Mouse (Mus musculus): ENCODE measurements at regions not wholly inside any gene's neighbourhood (a gene's known extent, or its start where the extent isn't known, plus 50 kb on each side); places are given as distances from the start of the nearest gene placed in this dataset.

DNA sequence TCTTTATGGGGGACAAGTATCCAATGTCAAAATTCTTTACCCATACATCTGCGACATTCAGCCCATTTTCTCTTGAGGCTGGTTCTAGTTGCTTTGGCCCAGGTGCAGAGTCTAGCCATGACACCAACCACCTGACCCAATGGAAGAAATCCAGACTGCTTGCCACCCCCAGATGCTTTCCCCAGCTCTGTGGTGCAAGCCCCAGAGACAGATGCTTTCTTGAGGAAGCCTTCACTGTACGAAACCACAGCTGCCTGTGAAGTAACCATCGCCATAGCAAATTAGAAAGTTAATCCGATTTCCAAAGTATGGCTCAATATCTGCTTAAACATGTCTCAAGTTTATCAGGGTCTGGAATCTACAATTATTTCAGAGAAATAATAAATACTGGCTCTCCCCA, 138.5 kb downstream of the Arrdc4 start:
- no peaks in the 10 kb centered on the region for H3K36me3 ChIP-seq
- H3K9me3 ChIP-seq: no peaks in the 10 kb centered on the region
- H3K27me3 ChIP-seq: no peaks in the 10 kb centered on the region; the same call in 1 of the 2 replicates
- no peaks in the 10 kb centered on the region for H3K4me1 ChIP-seq
- whole genome bisulfite sequencing: 79% methylated on average over 4 of the region's 4 CpGs
- no peak overlapping the region for H3K9ac ChIP-seq
- H3K4me3 ChIP-seq: no peak overlapping the region
- H3K4me2 ChIP-seq (replicated peaks): no peak overlapping the region
- no peak for ATAC-seq (ENCODE audit: insufficient number of reproducible peaks, insufficient read depth, low FRiP score, low TSS enrichment)
- H3K27ac ChIP-seq: no peak overlapping the region

DNA sequence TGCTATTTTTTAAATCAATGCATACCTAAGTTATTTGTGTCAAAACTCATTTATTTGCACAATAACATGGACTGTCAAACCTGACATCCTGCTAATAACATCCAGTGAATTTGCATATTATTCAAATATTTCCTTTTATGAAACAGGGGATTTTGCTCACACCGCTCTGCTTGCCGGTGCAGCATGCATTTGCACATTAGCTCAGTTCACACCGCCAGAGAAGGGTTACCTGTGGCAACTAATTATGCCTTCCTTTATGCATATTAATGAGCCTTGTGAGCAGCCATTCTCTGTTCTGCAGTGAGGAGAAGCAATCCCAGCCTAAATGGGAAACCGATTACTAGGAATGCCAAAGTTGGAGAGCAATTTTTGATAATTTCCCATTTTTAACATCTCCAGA, 141.9 kb downstream of the Arrdc4 start:
- no peaks in the 10 kb centered on the region; the same call in 1 of the 2 replicates for H3K27me3 ChIP-seq
- 81% methylated on average over 4 of the region's 4 CpGs for WGBS
- H3K9me3 ChIP-seq: no peaks in the 10 kb centered on the region
- no peak overlapping the region for H3K27ac ChIP-seq
- no peak overlapping the region for H3K4me3 ChIP-seq
- H3K4me2 ChIP-seq (replicated peaks): no peak overlapping the region
- no peaks in the 10 kb centered on the region for H3K36me3 ChIP-seq
- no peak overlapping the region for H3K9ac ChIP-seq
- H3K4me1 ChIP-seq: no peaks in the 10 kb centered on the region
- no peak for ATAC-seq (ENCODE audit: insufficient number of reproducible peaks, insufficient read depth, low FRiP score, low TSS enrichment)

DNA sequence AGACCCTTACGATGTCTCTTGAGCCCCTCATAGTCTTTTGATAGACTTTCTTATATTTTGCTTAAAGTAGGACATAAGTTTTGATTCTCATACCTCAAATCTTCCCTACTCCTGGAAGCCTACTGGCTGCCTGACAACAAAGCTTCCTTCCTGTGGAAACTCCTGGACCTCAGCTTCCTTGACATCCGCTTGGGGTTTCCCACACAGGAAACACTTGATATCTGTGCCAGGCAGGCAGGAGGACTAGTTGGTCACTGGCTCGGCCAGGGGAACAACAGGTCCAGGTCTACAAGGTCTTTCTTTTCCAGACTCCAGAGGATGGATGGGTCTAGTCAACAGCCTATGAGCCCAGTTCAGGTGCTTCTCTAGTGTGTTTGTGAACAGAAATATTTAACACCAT, 142.8 kb downstream of the Arrdc4 start:
- no peaks in the 10 kb centered on the region for H3K36me3 ChIP-seq
- 91% methylated on average over 3 of the region's 3 CpGs for WGBS
- no peak overlapping the region for H3K9ac ChIP-seq

DNA sequence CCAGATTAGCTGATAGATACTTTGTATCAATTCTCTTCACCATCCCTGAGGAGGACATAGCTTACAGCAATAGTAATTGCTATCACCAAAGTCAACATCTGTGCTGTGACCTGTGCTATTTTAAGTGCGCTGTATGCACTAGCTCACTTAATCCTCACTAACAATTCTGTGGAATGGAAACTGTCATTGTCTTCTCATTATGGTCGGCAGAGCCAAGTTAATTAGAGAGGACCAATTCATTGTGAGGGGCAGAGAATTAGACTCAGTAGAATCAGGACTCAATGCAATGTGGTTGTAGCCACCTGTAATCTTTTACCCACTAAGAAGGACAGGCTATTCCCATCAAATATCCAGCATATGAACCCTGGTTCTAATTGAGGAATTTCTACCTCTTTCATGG, 145.3 kb downstream of the Arrdc4 start:
- no peak overlapping the region for H3K4me3 ChIP-seq
- no peaks in the 10 kb centered on the region for H3K9me3 ChIP-seq
- ATAC-seq (ENCODE audit: insufficient number of reproducible peaks, insufficient read depth, low FRiP score, low TSS enrichment): no peak
- no peak overlapping the region for H3K4me2 ChIP-seq (replicated peaks)
- no peaks in the 10 kb centered on the region for H3K27me3 ChIP-seq
- no peaks in the 10 kb centered on the region for H3K36me3 ChIP-seq
- WGBS: 67% methylated on average over 2 of the region's 2 CpGs
- no peak overlapping the region for H3K9ac ChIP-seq
- no peak overlapping the region for H3K27ac ChIP-seq
- H3K4me1 ChIP-seq: no peaks in the 10 kb centered on the region

More for the DNA sequence above, 142.8 kb downstream of the Arrdc4 start:
- no peak for ATAC-seq (ENCODE audit: insufficient number of reproducible peaks, insufficient read depth, low FRiP score, low TSS enrichment)
- Histone ChIP-seq H3K27me3 (no peaks in the 10 kb centered on the region; the same call in 1 of the 2 replicates), H3K4me2 (replicated peaks) (no peak overlapping the region), H3K27ac (no peak overlapping the region), H3K4me1 (no peaks in the 10 kb centered on the region), H3K4me3 (no peak overlapping the region), H3K9me3 (no peaks in the 10 kb centered on the region)

DNA sequence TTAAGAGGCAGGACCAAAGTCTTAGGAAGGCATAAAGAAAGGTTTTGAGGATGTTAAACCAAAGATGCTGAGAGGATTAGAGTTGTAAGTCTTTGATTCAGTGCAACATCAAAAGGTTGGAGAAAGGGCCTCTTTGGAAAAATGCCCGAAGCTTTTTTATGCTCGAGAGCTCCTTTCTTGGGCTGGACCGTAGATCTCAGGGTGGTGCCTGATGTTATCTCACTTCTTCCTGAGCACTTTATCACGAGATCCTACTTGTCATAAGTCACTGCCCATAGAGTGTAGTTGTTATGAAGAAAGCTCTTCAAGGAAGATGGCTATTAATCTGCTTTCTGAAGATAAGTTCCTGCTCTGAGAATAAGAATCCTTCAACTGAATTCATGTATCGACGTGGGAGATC, 147.0 kb downstream of the Arrdc4 start:
- no peak overlapping the region for H3K9ac ChIP-seq

DNA sequence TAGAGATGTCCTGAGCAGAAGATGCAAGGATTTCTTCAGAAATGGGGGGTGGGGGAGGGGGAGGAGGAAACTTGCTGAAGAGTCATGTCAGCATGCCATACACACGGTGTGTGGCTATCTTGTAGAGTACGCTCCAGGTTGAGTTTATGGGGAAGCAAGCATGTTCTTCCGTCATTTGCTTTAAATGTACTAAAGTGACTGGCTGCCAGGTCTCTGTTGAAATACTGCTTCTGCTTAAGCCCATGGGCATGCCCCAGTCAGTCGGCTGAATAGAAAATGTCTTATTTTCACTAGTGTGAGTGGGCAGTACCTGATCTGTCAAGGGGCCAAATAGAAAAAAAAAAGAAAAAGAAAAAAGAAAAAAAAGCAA, 155.0 kb downstream of the Arrdc4 start:
- no peaks in the 10 kb centered on the region for H3K27me3 ChIP-seq
- no peak overlapping the region; the same call in 1 of the 2 replicates for H3K4me2 ChIP-seq (replicated peaks)
- H3K4me3 ChIP-seq: no peak overlapping the region
- no peaks in the 10 kb centered on the region for H3K9me3 ChIP-seq
- no peak overlapping the region for H3K9ac ChIP-seq
- 64% methylated on average over 4 of the region's 4 CpGs for WGBS
- H3K27ac ChIP-seq: no peak overlapping the region
- ATAC-seq (ENCODE audit: insufficient number of reproducible peaks, insufficient read depth, low FRiP score, low TSS enrichment): no peak
- H3K36me3 ChIP-seq: no peaks in the 10 kb centered on the region
- H3K4me1 ChIP-seq: no peaks in the 10 kb centered on the region; the same call in 1 of the 2 replicates

More for the DNA sequence above, 147.0 kb downstream of the Arrdc4 start:
- Histone ChIP-seq H3K4me2 (replicated peaks) (no peak overlapping the region), H3K4me1 (no peaks in the 10 kb centered on the region), H3K27ac (no peak overlapping the region), H3K36me3 (no peaks in the 10 kb centered on the region), H3K27me3 (no peaks in the 10 kb centered on the region), H3K4me3 (no peak overlapping the region), H3K9me3 (no peaks in the 10 kb centered on the region)
- ATAC-seq (ENCODE audit: insufficient number of reproducible peaks, insufficient read depth, low FRiP score, low TSS enrichment): no peak
- 66% methylated on average over 6 of the region's 6 CpGs for WGBS

DNA sequence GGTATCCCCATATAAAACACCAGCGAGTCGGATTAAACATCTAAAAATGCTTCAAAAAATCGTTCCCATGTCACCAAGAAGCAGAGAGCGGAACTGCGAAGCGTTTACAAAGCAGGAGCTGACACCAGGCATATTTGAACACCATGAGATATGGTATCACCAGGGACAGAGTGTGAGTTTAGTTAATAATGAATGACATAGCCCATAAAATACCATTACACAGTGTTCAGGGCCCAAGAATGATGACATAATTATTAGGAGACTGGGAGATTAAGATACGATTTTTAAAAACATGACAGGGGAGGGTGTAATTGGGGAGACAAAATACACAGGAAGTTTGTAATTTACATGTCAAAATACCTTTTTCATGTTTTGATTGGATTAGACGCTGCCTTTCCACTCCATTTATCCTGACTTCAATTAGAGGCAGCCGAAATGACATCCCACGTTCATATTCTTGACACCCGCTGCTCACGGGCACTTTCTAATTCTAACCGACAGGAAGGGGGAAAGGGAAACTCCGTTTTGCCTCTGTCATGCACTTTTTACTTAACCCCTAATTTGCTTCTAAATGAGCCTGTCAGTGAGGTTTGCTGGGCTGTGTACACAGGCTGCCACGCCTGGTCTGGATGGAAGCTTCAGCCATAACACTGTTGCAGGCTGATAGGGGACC, 155.6 kb downstream of the Arrdc4 start:
- no peak overlapping the region for H3K9ac ChIP-seq
- H3K27ac ChIP-seq: no peak overlapping the region
- no peak overlapping the region; the same call in 1 of the 2 replicates for H3K4me2 ChIP-seq (replicated peaks)
- H3K4me1 ChIP-seq: no peaks in the 10 kb centered on the region; the same call in 1 of the 2 replicates
- H3K27me3 ChIP-seq: no peaks in the 10 kb centered on the region
- H3K9me3 ChIP-seq: no peaks in the 10 kb centered on the region
- ATAC-seq (ENCODE audit: insufficient number of reproducible peaks, insufficient read depth, low FRiP score, low TSS enrichment): no peak
- no peak overlapping the region for H3K4me3 ChIP-seq
- H3K36me3 ChIP-seq: no peaks in the 10 kb centered on the region
- 37% methylated on average over 15 of the region's 15 CpGs for WGBS

DNA sequence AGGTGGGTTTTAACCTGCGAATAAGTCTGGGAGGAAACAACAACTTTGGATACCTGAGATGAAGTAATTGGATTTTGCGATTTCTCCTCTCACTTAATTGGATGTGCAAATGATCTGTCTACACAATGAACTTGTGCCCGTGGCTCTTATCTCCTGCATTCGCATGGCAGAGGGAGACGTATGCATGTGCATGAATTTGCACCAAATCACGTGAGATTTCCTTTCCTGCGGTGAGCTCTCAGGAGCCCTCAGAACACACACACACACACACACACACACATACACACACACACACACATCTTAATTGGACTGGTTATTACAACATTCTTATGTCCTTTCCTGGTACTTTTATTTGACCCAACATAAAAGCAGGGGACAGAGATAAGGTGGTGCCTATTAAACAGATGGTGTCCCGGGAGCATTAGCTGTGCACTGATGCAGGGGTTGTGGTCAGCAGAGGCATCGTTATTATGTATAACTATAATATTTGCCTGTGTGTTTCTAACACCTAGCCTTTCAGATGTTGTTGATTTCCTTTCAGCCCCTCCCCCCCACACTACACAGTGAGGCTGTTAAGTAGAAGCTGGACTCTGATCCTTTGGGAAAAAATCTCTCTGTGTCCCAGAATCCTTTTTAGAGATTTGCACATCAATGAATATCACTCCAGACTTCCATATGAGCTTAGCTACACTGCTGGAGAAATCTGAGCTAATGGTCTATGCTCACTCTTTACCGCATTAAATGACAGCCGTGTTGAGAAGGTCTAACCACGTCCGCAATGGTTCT, 166.3 kb downstream of the Arrdc4 start:
- no peak overlapping the region for H3K4me3 ChIP-seq
- no peak overlapping the region for H3K9ac ChIP-seq
- H3K36me3 ChIP-seq: no peaks in the 10 kb centered on the region
- peaks cover 12% of the 10 kb centered on the region for H3K27me3 ChIP-seq
- WGBS: 80% methylated on average over 13 of the region's 13 CpGs
- no peak overlapping the region for H3K4me2 ChIP-seq (replicated peaks)
- no peaks in the 10 kb centered on the region for H3K9me3 ChIP-seq
- no peak for ATAC-seq (ENCODE audit: insufficient number of reproducible peaks, insufficient read depth, low FRiP score, low TSS enrichment)
- no peaks in the 10 kb centered on the region; the same call in 1 of the 2 replicates for H3K4me1 ChIP-seq
- no peak overlapping the region for H3K27ac ChIP-seq

DNA sequence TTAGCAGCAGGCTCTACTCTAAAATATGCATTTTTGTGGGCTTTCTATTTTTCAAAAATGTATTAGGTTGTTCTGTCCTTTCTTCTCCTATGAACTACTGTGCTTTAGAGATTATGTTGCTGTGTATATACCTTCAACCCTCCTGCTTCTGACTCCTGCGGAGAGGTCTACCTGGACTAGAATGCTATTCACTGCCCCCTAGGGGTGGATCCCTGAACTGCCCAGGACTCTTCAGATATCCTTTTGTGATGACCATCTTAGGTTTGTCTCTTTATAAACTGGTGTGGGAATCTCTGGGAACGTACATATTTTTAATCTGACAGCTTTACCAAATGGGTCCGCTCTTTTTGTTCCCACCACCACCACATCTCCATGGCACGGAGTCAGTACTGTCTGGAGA, 168.4 kb downstream of the Arrdc4 start:
- no peak overlapping the region for H3K9ac ChIP-seq
- ATAC-seq (ENCODE audit: insufficient number of reproducible peaks, insufficient read depth, low FRiP score, low TSS enrichment): no peak
- no peaks in the 10 kb centered on the region for H3K36me3 ChIP-seq
- H3K4me3 ChIP-seq: no peak overlapping the region
- WGBS: 34% methylated on average over 4 of the region's 4 CpGs
- H3K27ac ChIP-seq: no peak overlapping the region
- peaks cover 14% of the 10 kb centered on the region for H3K27me3 ChIP-seq
- H3K4me1 ChIP-seq: no peaks in the 10 kb centered on the region; the same call in 1 of the 2 replicates
- H3K9me3 ChIP-seq: no peaks in the 10 kb centered on the region
- H3K4me2 ChIP-seq (replicated peaks): no peak overlapping the region

DNA sequence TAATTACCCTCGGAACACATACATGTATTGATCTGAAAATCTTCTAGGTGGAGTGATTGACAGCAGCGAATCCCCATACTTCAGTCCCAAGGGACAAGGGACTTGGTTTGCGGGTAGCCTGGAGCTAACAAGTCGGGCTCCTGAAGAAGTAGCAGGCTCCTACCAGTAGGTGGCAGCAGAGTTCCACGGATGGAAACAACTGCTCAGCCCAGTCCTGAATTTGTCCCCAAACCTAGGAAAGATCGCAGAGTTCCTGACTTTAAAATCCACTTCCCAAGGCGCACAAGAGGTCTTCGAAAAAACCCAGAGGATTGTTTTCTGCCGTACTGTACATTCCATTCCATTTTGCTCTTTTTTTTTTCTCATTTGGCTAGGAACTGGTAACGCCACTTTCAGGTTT, 169.4 kb downstream of the Arrdc4 start:
- WGBS: 11% methylated on average over 10 of the region's 10 CpGs
- Histone ChIP-seq H3K4me1 (no peaks in the 10 kb centered on the region; the same call in 1 of the 2 replicates), H3K27me3 (peaks cover 14% of the 10 kb centered on the region), H3K9me3 (no peaks in the 10 kb centered on the region), H3K4me2 (replicated peaks) (peak overlapping the region; percentile 38), H3K27ac (no peak overlapping the region), H3K4me3 (no peak overlapping the region), H3K36me3 (no peaks in the 10 kb centered on the region), H3K9ac (no peak overlapping the region)
- ATAC-seq (ENCODE audit: insufficient number of reproducible peaks, insufficient read depth, low FRiP score, low TSS enrichment): no peak

DNA sequence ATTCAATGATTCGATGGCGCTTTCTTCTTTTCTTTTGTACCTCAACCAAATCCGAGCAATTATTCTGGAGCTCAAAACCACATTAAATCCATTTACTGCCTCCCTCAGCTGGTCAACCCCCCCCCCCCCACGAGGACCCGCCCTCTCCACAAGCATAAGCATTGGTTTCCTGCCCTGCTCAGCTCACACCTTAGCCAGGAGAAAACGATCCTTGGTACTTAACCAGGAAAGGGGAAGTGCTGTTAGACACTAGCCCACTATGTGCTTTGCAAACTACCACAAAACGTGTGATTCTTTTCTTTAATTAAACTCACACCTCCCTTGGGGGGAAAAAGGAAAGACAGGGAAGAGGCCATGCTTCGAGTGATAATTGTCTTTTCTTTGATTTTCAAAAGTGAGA, 169.8 kb downstream of the Arrdc4 start:
- H3K9me3 ChIP-seq: no peaks in the 10 kb centered on the region
- no peak for ATAC-seq (ENCODE audit: insufficient number of reproducible peaks, insufficient read depth, low FRiP score, low TSS enrichment)
- H3K4me3 ChIP-seq: no peak overlapping the region
- H3K4me1 ChIP-seq: no peaks in the 10 kb centered on the region; the same call in 1 of the 2 replicates
- no peaks in the 10 kb centered on the region for H3K36me3 ChIP-seq
- peaks cover 14% of the 10 kb centered on the region for H3K27me3 ChIP-seq
- WGBS: 40% methylated on average over 8 of the region's 8 CpGs
- no peak overlapping the region for H3K4me2 ChIP-seq (replicated peaks)
- no peak overlapping the region for H3K27ac ChIP-seq
- no peak overlapping the region for H3K9ac ChIP-seq

DNA sequence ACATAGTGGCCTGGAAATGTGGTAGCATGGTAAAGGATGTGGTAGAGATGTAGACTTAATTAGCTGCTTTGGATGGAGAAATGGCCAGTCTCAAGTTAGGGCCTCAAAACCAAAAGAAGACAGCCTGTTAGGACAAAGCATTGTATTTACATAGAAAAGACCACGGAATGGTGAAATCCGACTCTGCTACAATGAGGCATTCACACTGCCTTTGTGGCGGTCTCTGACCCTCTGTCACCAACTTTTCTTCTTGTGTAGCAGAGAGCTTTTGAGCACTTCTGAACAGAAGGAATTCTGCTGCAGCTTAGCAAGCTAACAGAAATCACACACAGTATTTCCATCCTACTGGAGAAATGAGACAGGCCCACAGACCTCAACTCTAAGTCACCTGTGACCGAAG, 177.7 kb downstream of the Arrdc4 start:
- no peak overlapping the region for H3K4me2 ChIP-seq (replicated peaks)
- H3K36me3 ChIP-seq: no peaks in the 10 kb centered on the region
- no peak for ATAC-seq (ENCODE audit: insufficient number of reproducible peaks, insufficient read depth, low FRiP score, low TSS enrichment)
- no peak overlapping the region for H3K4me3 ChIP-seq
- H3K4me1 ChIP-seq: no peaks in the 10 kb centered on the region
- H3K9ac ChIP-seq: no peak overlapping the region
- WGBS: 43% methylated on average over 4 of the region's 4 CpGs
- H3K27me3 ChIP-seq: no peaks in the 10 kb centered on the region
- no peaks in the 10 kb centered on the region for H3K9me3 ChIP-seq
- H3K27ac ChIP-seq: no peak overlapping the region
